Mouse (Mus musculus) liver, adult 2 months (tissue): ENCODE measurements around the gene Plpp4. TPM values are rescaled to one million over a fixed set of nuclear protein-coding genes. Genes with fewer than 3 reads are reported as not detected.

Experiments used
- DNase-seq: peaks from one replicate; pipeline ENCODE4 v3.0.0-alpha.2; 2011; ENCODE audit warnings: low read depth, low spot score; ENCODE audit errors: extremely low read depth
- H3K27ac ChIP-seq: fragments of 200-500 bp; replicated peaks from 2 replicates; pipeline ENCODE4 v1.5.1; 2012; ENCODE audit warnings: low read depth, mild to moderate bottlenecking, control low read depth, inconsistent platforms, low read length; ENCODE audit not compliant: insufficient read depth
- H3K27me3 ChIP-seq: fragments of 200-500 bp; 2 replicates; pipeline ENCODE4 v1.6.1; 2012; ENCODE audit warnings: mild to moderate bottlenecking, moderate library complexity, low read length, inconsistent platforms; ENCODE audit not compliant: control insufficient read depth, insufficient read depth
- H3K36me3 ChIP-seq: fragments of 200-500 bp; 2 replicates; pipeline ENCODE4 v1.6.1; 2012; ENCODE audit warnings: low read length, inconsistent platforms; ENCODE audit not compliant: control insufficient read depth, insufficient read depth
- H3K4me1 ChIP-seq: fragments of 200-500 bp; 2 replicates; pipeline ENCODE4 v1.6.1; 2011; ENCODE audit warnings: low read length; ENCODE audit not compliant: control insufficient read depth, insufficient read depth
- H3K4me3 ChIP-seq: fragments of 200-500 bp; 2 replicates; pipeline ENCODE4 v1.5.1; 2011; ENCODE audit warnings: low read depth, mild to moderate bottlenecking, control low read depth, low read length, moderate library complexity; ENCODE audit not compliant: insufficient read depth
- H3K79me2 ChIP-seq: fragments of 200-500 bp; 2 replicates; pipeline ENCODE4 v1.6.1; 2012; ENCODE audit warnings: inconsistent platforms, mild to moderate bottlenecking, low read length, moderate library complexity; ENCODE audit not compliant: control insufficient read depth, insufficient read depth
- H3K9ac ChIP-seq: fragments of 200-500 bp; 2 replicates; pipeline ENCODE4 v1.6.1; 2012; ENCODE audit warnings: low read depth, mild to moderate bottlenecking, control low read depth, inconsistent platforms, low read length
- CTCF ChIP-seq: fragments of 200-500 bp; IDR thresholded peaks from 2 replicates; pipeline ENCODE4 v1.5.1; 2011; ENCODE audit warnings: low read depth, low read length, control low read depth
- POLR2A ChIP-seq: fragments of 200-500 bp; IDR thresholded peaks from 2 replicates; pipeline ENCODE4 v1.6.1; 2011; ENCODE audit warnings: low read length, control low read depth; ENCODE audit not compliant: insufficient read depth; ENCODE audit errors: extremely low read depth
- WGBS: fragments of 180-500 bp; shearing (Covaris S2); methylation state at CpG from one replicate; pipeline ENCODE4 v1.1.7; 2018; 5-methylcytosine and 5-hydroxymethylcytosine counted together
- polyA plus RNA-seq: library from polyadenylated mRNA; depleted of rRNA; stranded (reverse); fragments of >200 nt; gene quantifications from 2 replicates; pipeline ENCODE4 v1.2.3, GENCODE M21; 2012
- total RNA-seq: library from RNA; depleted of rRNA; stranded (reverse); fragments of >200 nt; gene quantifications from 2 replicates; pipeline ENCODE4 v1.2.3, GENCODE M21; 2014

Plpp4 gene
- total and polyA plus RNA-seq, 2 experiments = not detected

DNA sequence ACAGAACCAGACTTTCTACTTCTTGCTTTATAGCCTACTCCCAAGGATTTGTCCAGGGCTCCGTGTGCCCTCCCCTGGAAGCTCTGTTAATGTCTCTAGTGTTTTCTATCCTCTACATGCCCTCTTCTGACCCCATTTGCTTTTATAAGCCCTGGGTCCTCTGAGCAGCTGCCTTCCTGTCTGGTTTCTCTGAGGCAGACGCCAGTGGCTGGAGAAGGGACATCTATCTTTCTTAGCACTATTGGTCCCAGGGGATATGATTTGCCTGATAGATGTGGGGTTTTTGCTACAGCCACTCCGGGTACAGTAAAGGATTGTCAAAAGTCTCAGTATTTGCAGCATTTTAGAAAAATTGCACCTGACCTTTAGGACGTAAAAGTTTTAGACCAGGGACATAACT lies 46.5 kb downstream of the Plpp4 start:
- Histone ChIP-seq H3K9ac (no peak overlapping the region), H3K36me3 (no peaks in the 10 kb centered on the region), H3K27me3 (no peaks in the 10 kb centered on the region), H3K4me1 (no peaks in the 10 kb centered on the region), H3K27ac (no peak overlapping the region), H3K79me2 (no peaks in the 10 kb centered on the region), H3K4me3 (no peak overlapping the region)
- 75% methylated on average over 4 of the region's 4 CpGs for WGBS
- DNase-seq = no peak
- TF ChIP-seq POLR2A = no peak

DNA sequence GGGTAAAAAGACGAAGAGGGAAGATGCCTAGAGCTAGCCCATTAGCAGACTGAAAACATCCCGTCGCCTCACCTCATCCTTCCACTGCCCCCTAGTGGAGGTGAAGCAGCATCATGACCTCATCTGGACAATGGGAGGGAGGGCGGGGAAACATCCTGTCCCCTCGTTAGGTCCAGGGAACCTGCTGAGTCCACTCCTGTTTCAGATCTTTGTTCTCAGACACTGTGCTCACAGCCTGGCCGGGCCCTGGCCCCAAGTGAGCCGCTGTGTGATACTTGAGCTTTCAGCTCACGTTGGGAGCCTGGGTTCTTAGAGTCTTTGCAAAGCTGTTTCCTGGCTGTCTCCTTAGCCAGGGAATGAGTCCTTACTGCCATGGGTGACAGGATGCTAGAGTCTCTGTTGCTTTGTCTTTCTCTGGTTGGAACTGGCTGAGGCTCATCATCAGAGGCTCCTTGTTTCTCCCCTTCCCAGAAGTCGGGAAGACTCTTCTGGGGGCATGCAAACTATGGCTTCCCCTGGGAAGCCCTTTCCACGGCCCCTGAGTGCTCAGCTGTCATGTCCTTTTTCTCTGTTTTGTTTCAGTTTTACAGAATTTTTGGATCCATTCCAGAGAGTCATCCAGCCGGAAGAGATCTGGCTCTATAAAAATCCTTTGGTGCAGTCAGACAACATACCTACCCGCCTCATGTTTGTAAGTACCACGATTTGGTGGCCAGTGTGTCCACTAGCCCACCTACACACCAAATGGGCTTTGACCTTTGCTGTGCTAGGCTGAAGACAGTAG lies 50.4 kb downstream of the Plpp4 start:
- H3K4me3 ChIP-seq = no peak overlapping the region
- WGBS = 26% methylated on average over 13 of the region's 13 CpGs
- H3K27me3 ChIP-seq = no peaks in the 10 kb centered on the region
- no peaks in the 10 kb centered on the region for H3K79me2 ChIP-seq
- H3K4me1 ChIP-seq = no peaks in the 10 kb centered on the region
- no peak overlapping the region for H3K27ac ChIP-seq
- no peak overlapping the region for H3K9ac ChIP-seq
- H3K36me3 ChIP-seq = no peaks in the 10 kb centered on the region
- peak; percentile 5 for DNase-seq
- TF ChIP-seq POLR2A = no peak
- peak; percentile 67 for TF ChIP-seq CTCF

DNA sequence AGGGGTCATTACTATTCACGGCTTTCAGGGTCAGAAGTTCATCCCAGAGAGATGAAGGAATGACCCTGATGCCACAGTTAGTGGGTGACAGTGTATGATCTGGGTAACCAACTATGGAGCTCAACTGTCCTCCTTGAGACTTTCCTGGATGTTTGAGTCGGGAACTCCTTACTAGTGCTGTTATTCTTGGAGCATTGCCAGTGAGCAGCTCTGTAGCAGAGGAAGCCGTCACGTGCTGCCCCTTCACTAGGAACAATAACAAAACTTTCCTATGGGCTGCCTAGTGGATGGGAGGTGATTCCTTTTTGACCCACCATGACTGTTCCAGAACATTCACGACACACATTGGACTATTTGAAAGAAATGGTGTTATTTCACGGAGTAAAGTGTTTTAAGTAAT lies 51.8 kb downstream of the Plpp4 start:
- WGBS = 59% methylated on average over 6 of the region's 6 CpGs
- no peak for DNase-seq
- no peak for TF ChIP-seq CTCF
- TF ChIP-seq POLR2A = no peak
- H3K4me1 ChIP-seq = no peaks in the 10 kb centered on the region
- no peak overlapping the region for H3K4me3 ChIP-seq
- no peaks in the 10 kb centered on the region for H3K36me3 ChIP-seq
- H3K27ac ChIP-seq = no peak overlapping the region
- no peaks in the 10 kb centered on the region for H3K79me2 ChIP-seq
- H3K27me3 ChIP-seq = no peaks in the 10 kb centered on the region
- no peak overlapping the region for H3K9ac ChIP-seq

DNA sequence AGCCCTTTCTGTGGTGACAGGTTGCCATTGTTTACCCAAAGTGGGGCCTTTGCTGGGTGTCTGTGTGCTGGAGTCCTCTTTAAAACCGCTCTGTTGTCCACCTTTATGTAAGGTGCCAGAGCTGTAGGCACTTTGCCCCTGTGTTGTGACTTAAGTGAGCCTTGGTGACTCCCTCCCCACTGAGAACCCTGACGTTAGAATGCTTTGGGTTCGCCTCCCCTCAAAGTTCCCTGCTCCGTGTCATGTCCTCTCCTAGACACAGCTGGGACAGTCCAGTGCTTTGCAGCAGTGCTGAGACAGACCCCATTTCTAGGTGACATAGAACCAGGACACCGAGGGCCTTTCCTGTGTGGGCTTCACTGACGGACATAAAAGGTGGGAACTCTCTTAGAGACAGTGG lies 55.7 kb downstream of the Plpp4 start:
- H3K27ac ChIP-seq = no peak overlapping the region
- H3K4me1 ChIP-seq = no peaks in the 10 kb centered on the region
- no peak overlapping the region for H3K4me3 ChIP-seq
- H3K79me2 ChIP-seq = no peaks in the 10 kb centered on the region
- no peak for DNase-seq
- WGBS = 43% methylated on average over 6 of the region's 6 CpGs
- H3K27me3 ChIP-seq = no peaks in the 10 kb centered on the region
- H3K9ac ChIP-seq = no peak overlapping the region
- TF ChIP-seq CTCF (no peak), POLR2A (no peak)
- H3K36me3 ChIP-seq = no peaks in the 10 kb centered on the region

DNA sequence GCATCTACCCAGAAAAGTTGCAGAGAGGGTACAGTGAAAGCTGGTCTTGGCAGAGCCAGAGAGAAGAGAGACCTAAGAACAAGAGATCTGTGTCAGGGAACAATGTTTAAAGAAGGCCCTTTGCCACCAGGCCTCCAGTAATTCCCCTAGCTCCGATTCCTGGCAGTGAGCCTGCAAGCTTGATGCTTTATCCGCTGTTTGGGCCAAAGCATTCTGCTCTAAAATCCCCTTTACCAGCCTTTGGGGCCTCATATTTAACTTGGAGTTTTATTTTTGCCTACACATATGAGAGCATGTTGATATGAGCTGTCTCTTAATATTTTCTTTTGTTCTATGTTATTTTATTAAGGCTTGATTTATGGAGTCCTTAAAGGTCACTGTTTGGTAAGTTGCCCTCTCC lies 57.1 kb downstream of the Plpp4 start:
- TF ChIP-seq CTCF (no peak), POLR2A (no peak)
- no peak overlapping the region for H3K27ac ChIP-seq

DNA sequence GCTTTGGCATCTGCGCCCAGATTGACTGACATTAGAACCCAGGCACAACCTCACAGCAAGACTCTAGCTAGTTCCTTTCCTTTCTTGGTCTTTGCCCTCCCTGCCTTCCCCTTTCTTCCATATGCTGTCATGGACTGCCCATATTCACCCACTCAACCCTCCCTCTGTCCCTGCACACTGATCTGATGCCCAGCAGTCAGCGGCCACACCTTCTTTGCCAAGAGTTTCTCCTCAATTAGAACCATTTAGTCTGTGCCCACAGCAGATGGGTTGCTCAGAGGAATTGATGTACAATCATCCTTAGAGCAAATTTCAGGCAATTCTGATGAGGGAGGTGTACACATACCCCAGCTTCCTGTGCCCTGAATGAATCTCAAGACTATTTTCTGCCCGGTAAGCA lies 83.3 kb downstream of the Plpp4 start:
- H3K4me1 ChIP-seq = no peaks in the 10 kb centered on the region
- no peak overlapping the region for H3K9ac ChIP-seq
- no peak for DNase-seq
- WGBS = 91% methylated on average over 3 of the region's 3 CpGs
- no peaks in the 10 kb centered on the region for H3K36me3 ChIP-seq
- H3K27ac ChIP-seq = no peak overlapping the region
- TF ChIP-seq CTCF = no peak
- TF ChIP-seq POLR2A = no peak
- no peaks in the 10 kb centered on the region for H3K79me2 ChIP-seq
- H3K4me3 ChIP-seq = no peak overlapping the region
- H3K27me3 ChIP-seq = no peaks in the 10 kb centered on the region

More for the DNA sequence above, 57.1 kb downstream of the Plpp4 start:
- Histone ChIP-seq H3K4me3 (no peak overlapping the region), H3K36me3 (no peaks in the 10 kb centered on the region), H3K79me2 (no peaks in the 10 kb centered on the region), H3K27me3 (no peaks in the 10 kb centered on the region), H3K9ac (no peak overlapping the region), H3K4me1 (no peaks in the 10 kb centered on the region)
- no peak for DNase-seq
- WGBS = 75% methylated on average over 2 of the region's 2 CpGs
